Mouse (Mus musculus) liver, embryonic 16.5 days (tissue): Measurements from ENCODE around the gene Pcolce. TPM values are rescaled to one million over a fixed set of nuclear protein-coding genes. Genes with fewer than 3 reads are reported as not detected.
"Not testable (repeated sequence)": the region's sequence is repeated elsewhere in the genome, so short reads cannot be mapped to it uniquely, and the experiment has no call there.

Source experiments
- ATAC-seq: fragments of 200-750 bp; cut with Nextera tagmentation; 2 replicates; pipeline ENCODE4 v1.8.0; 2017; ENCODE audit warnings: low read depth, mild to moderate bottlenecking, moderate number of reproducible peaks, moderate library complexity
- H3K27ac ChIP-seq: fragments of 300-500 bp; sonication (generic); 2 replicates; pipeline ENCODE4 v1.5.1; 2014; ENCODE audit warnings: mild to moderate bottlenecking, low read length
- H3K27me3 ChIP-seq: fragments of 300-500 bp; sonication (generic); 2 replicates; pipeline ENCODE4 v1.6.1; 2014; ENCODE audit warnings: low read depth, low read length, mixed read lengths; ENCODE audit not compliant: control insufficient read depth, insufficient read depth
- H3K36me3 ChIP-seq: fragments of 300-500 bp; sonication (generic); 2 replicates; pipeline ENCODE4 v1.6.1; 2014; ENCODE audit warnings: mild to moderate bottlenecking; ENCODE audit not compliant: control insufficient read depth, insufficient read depth
- H3K4me1 ChIP-seq: fragments of 300-500 bp; sonication (generic); 2 replicates; pipeline ENCODE4 v1.6.1; 2014; ENCODE audit warnings: low read depth, low read length, mixed read lengths; ENCODE audit not compliant: control insufficient read depth
- H3K4me2 ChIP-seq: fragments of 300-500 bp; sonication (generic); 2 replicates; pipeline ENCODE4 v1.6.1; 2014; ENCODE audit warnings: low read depth, low read length, mixed read lengths
- H3K4me3 ChIP-seq: fragments of 300-500 bp; sonication (generic); 2 replicates; pipeline ENCODE4 v1.5.1; 2014; ENCODE audit warnings: low read depth, mild to moderate bottlenecking, low read length
- H3K9ac ChIP-seq: fragments of 300-500 bp; sonication (generic); 2 replicates; pipeline ENCODE4 v1.6.1; 2014; ENCODE audit warnings: low read depth, low read length
- H3K9me3 ChIP-seq: fragments of 300-500 bp; sonication (generic); replicated peaks from 2 replicates; pipeline ENCODE4 v1.6.1; 2016; ENCODE audit warnings: low read length; ENCODE audit not compliant: control insufficient read depth
- WGBS: fragments of 180-500 bp; shearing (Covaris S2); extraction: QIAGEN DNeasy Blood & Tissue Kit; methylation state at CpG from one replicate; pipeline ENCODE4 v1.1.7; 2014; ENCODE audit not compliant: insufficient replicate concordance; 5-methylcytosine and 5-hydroxymethylcytosine counted together
- polyA plus RNA-seq: library from polyadenylated mRNA; unstranded; fragments of >200 nt; fragmentation: Nextera tagmentation; extraction: Ambion mirVana; gene quantifications from 2 replicates; pipeline ENCODE4 v1.2.1, GENCODE M21; 2015

The Pcolce gene
- polyA plus RNA-seq, 1 experiment from 2014 or later = 21.5 TPM

DNA sequence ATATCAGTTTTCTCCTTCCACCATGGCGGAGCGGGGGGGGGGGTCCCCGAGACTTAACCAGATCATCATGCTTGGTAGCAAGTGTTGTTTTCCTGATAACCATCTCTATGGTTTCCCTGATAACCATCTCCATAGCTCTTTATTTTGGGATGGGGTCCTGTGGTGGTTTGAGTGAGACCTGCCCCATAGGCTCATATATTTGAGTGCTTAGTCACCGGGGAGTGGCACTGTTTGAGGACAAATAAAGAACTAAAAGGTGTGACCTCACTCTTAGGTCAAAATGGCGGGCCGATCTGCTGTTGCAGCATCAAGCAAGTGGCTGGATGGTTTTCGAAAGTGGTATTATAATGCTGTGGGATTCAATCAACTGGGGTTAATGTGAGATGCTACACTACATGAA, 1.8 kb upstream of the Pcolce start:
- H3K9ac ChIP-seq = no peak overlapping the region
- no peak overlapping the region for H3K27ac ChIP-seq
- no peaks in the 10 kb centered on the region for H3K9me3 ChIP-seq
- 71% methylated on average over 7 of the region's 7 CpGs for WGBS
- H3K4me3 ChIP-seq = no peak overlapping the region
- no peaks in the 10 kb centered on the region for H3K27me3 ChIP-seq
- H3K4me1 ChIP-seq = peaks cover 10% of the 10 kb centered on the region
- no peaks in the 10 kb centered on the region for H3K36me3 ChIP-seq
- ATAC-seq = no peak
- H3K4me2 ChIP-seq = no peak overlapping the region

DNA sequence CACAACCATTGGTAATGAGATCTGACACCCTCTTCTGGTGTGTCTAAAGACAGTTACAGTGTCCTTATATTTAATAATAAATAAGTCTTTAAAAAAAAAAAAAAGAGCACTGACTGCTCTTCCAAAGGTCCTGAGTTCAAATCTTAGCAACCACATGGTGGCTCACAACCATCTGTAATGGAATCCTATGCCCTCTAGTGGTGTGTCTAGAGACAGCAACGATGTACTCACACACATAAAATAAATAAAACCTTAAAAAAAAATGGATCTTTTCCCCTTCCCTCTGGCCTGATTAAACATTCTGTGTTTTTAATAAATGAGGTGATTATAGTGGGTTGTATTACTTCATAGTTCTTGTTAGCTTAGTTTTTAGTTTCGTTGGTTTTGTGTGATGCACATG, 1.3 kb upstream of the Pcolce start:
- ATAC-seq, H3K4me2 ChIP-seq, H3K36me3 ChIP-seq, H3K4me3 ChIP-seq, H3K27ac ChIP-seq, H3K27me3 ChIP-seq, H3K9ac ChIP-seq, H3K9me3 ChIP-seq: not testable (repeated sequence)
- H3K4me1 ChIP-seq = peaks cover 13% of the 10 kb centered on the region
- WGBS = 81% methylated on average over 2 of the region's 2 CpGs

DNA sequence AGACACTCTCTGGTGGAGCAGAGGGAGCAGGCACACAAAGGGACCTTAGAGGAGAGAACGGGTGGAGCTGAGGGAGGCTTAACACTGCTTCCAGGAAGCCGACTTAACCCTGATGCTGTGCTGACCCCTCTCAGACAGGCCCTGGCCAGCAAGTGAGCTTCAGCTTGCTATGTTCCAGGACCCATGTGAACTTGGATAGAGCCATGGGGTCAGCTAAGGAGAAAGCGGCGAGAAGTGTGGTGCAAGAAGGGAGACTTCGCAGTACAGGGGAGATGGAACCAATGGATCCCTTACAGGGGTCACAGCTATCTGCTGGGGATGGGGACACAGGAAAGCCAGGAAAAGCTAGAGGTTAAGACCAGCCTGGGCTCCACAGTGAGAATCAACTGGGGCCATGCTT, 508 bp downstream of the Pcolce start:
- Histone ChIP-seq H3K4me2 (no peak overlapping the region), H3K27ac (no peak overlapping the region), H3K9ac (no peak overlapping the region), H3K9me3 (no peaks in the 10 kb centered on the region), H3K27me3 (no peaks in the 10 kb centered on the region), H3K4me3 (no peak overlapping the region), H3K36me3 (no peaks in the 10 kb centered on the region), H3K4me1 (peaks cover 15% of the 10 kb centered on the region)
- WGBS = 71% methylated on average over 5 of the region's 5 CpGs
- ATAC-seq = no peak

DNA sequence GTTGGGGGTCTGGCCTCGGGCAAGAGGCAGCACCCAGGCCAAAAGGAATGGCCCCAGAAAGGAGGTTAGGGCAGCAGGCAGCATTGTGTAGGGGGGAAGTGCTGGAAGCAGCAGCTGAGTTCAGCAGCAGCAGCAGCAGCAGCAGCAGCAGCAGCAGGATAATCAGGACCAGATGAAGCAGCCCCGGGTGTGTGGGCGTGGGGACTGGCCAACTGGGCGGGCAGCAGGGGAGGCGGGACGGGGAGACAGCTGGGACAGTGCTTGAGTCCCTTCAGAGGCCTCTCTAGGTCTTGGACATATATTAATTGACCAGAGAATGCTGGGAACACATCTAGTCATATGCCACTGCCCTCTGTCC, 2.4 kb downstream of the Pcolce start:
- Histone ChIP-seq H3K4me3 (no peak overlapping the region), H3K27me3 (no peaks in the 10 kb centered on the region), H3K4me2 (peak overlapping the region; percentile 11; the same call in 1 of the 2 replicates), H3K9ac (peak overlapping the region; percentile 15; the same call in 1 of the 2 replicates), H3K36me3 (no peaks in the 10 kb centered on the region), H3K27ac (peak overlapping the region; percentile 61), H3K9me3 (no peaks in the 10 kb centered on the region), H3K4me1 (peaks cover 15% of the 10 kb centered on the region)
- WGBS = 19% methylated on average over 6 of the region's 6 CpGs
- no peak for ATAC-seq

DNA sequence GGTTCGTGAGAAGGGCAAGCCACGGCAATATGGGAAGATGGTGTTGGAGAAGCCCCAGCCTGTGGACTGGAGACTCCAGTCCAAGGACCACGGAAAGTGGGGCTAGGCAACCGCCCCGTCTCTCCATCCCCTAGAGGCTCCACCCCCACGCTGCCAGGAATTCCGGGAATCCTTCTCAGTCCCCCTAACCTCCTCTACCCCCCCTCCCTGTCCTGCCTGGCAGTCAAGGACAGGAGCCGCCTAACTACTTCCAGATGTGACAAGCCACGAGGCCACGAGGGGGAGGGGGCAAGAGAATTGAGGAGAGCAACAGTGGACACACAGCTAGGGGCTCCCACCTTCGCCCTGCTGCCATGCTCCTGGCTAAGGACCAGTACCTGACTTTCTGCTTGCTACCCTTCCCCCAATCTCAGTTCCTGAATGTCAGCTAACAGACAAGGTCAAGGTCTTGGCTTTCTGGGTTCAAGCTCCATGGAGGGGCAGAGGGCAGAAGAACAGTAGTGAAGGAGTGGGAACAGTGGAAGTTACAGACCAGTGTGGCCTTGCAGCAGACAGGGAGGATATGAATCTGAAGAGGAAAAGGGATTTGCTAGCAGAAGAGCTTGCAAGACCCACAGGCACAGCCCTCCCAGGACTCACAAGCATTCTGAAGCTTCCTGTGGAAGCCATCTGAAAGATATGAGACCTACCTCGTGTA, 2.9 kb downstream of the Pcolce start:
- Histone ChIP-seq H3K4me1 (peaks cover 19% of the 10 kb centered on the region), H3K9ac (peak overlapping the region; percentile 15; the same call in 1 of the 2 replicates), H3K4me2 (peak overlapping the region; percentile 11; the same call in 1 of the 2 replicates), H3K9me3 (no peaks in the 10 kb centered on the region), H3K27ac (peak overlapping the region; percentile 61), H3K4me3 (no peak overlapping the region), H3K36me3 (no peaks in the 10 kb centered on the region), H3K27me3 (no peaks in the 10 kb centered on the region)
- WGBS = 42% methylated on average over 12 of the region's 12 CpGs
- ATAC-seq = no peak; the same call in 1 of the 2 replicates

DNA sequence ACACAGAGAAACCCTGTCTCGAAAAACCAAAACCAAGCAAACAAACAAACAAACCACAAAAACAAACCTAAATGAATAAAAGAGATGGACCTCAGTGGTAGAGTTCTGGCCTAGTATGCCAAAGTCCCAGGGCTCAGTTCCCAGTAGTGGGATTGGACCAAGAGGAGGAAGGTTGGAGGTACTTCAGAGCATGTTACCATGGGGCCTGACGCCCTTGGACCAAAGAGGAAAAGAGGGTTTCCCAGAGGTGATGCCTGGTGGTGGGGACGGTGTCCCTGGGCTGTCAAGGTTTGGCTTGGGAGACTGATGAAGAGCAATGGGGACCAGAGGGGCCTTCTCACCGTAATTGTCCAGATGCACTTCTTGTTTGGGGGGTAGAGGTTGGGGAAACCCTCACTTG, 3.5 kb downstream of the Pcolce start:
- no peaks in the 10 kb centered on the region for H3K9me3 ChIP-seq
- no peak overlapping the region for H3K27ac ChIP-seq
- H3K4me2 ChIP-seq = no peak overlapping the region
- H3K9ac ChIP-seq = no peak overlapping the region
- WGBS = 72% methylated on average over 4 of the region's 4 CpGs
- peaks cover 25% of the 10 kb centered on the region for H3K4me1 ChIP-seq
- ATAC-seq = no peak
- H3K36me3 ChIP-seq = no peaks in the 10 kb centered on the region
- H3K4me3 ChIP-seq = no peak overlapping the region
- no peaks in the 10 kb centered on the region for H3K27me3 ChIP-seq

DNA sequence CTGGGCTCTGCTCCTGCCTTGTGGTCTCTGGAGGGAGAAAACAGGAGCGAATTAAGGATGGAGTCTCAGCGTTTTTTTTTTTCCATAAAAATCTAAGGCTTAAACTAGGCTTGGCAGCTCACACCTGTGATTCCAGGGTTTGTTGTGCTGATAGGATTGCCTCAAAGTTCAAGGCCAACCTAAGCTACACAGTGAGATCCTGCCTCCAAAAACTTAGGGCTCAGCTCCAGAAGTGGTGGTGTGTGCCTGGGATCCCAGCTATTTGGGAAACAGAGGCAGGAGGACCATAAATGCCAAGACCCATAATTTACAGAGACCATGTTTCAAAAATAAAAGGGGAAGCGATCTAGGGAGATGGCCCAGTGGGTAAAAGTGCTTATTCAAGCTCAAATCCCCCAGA, 4.3 kb downstream of the Pcolce start:
- no peak overlapping the region for H3K9ac ChIP-seq
- no peaks in the 10 kb centered on the region for H3K27me3 ChIP-seq
- H3K9me3 ChIP-seq = no peaks in the 10 kb centered on the region
- no peak overlapping the region for H3K27ac ChIP-seq
- no peak overlapping the region for H3K4me3 ChIP-seq
- H3K4me2 ChIP-seq = no peak overlapping the region
- WGBS = 61% methylated on average over 3 of the region's 3 CpGs
- no peaks in the 10 kb centered on the region for H3K36me3 ChIP-seq
- no peak for ATAC-seq
- H3K4me1 ChIP-seq = peaks cover 27% of the 10 kb centered on the region

DNA sequence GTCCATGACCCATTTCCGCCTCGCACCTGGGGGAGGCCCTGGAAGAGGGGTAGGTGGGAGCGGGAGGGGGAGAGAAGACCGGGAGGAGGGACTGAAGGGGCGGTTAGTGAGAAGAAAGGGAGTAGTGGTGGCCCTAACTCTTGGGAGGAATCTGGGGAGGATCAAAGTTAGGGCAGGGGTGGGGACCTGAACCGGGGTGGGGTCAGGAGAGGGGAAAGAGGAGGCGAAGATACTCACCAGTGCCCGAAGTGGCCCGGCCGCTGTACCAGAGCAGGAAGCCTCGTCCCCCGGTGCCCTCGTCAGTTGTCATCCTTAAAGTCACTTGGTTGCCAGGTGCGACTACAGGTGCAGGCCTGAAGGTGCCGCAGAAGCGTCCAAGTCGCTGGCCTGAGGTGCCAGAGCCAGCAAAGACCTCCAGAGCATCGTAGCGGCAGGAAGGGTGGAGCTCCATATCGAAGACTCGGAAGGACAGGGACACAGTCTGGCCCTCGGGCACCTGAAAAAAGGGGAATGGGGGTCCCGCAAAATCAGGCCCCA, 4.9 kb downstream of the Pcolce start:
- no peak for ATAC-seq
- WGBS = 53% methylated on average over 23 of the region's 23 CpGs
- Histone ChIP-seq H3K4me1 (peaks cover 28% of the 10 kb centered on the region), H3K27me3 (no peaks in the 10 kb centered on the region), H3K4me2 (no peak overlapping the region), H3K9me3 (no peaks in the 10 kb centered on the region), H3K36me3 (no peaks in the 10 kb centered on the region), H3K9ac (no peak overlapping the region), H3K4me3 (no peak overlapping the region), H3K27ac (no peak overlapping the region)

DNA sequence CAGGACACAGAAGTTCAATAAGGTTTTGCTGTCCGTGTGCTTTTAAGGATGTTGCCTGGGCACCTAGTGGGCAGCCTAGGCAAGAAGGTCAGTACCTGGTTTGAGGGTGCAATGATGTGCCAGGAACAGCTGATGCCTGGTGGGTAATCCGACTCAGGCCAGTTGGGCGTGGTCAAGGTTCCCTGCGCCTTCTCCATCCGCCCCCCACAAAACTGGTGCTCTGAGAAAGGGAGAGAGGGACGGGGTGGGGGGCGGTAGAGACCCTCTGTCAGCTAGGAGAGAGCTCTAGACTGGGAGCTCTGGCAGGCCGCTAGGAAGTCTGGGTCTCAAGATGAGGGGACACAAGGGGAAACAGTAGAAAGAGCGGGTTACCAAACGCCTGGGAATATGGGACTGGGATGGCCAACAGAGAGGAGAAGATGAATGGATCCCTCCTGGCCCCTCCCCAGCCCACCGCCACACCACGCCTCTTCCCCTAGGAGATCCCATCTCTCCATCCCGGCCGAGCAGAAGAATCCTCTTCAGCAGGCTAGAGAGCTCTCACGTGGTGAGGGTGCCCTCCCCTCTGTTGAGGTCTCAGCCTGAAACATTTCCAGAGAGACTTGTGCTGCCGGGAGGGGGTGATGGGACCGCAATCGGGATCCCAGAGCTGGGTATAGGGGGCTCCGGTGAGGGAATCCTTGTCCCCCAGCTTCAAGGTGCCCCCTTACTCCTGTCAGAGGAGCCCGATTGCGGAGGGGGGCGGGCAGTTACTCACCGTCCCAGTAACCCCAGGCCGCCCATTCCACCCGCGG, 5.5 kb downstream of the Pcolce start:
- H3K36me3 ChIP-seq = no peaks in the 10 kb centered on the region
- H3K4me1 ChIP-seq = peaks cover 30% of the 10 kb centered on the region
- 46% methylated on average over 26 of the region's 26 CpGs for WGBS
- H3K9me3 ChIP-seq = no peaks in the 10 kb centered on the region
- H3K27me3 ChIP-seq = no peaks in the 10 kb centered on the region
- no peak overlapping the region for H3K9ac ChIP-seq
- H3K4me3 ChIP-seq = no peak overlapping the region
- H3K4me2 ChIP-seq = no peak overlapping the region
- H3K27ac ChIP-seq = no peak overlapping the region
- ATAC-seq = no peak
